Mouse (Mus musculus): ENCODE results near the gene Ybx2. TPM values are rescaled to one million over a fixed set of nuclear protein-coding genes. Genes with fewer than 3 reads are reported as not detected.

Gene Ybx2
- polyA plus RNA-seq, 1 experiment, result 0.19 TPM

- TF ChIP-seq GATA1 (IDR thresholded peaks at IDR 0.05; ENCODE audit: low read length), result no peak
These were observed 23.9 kb upstream of the Ybx2 start for GRCm38 (mm10) chr11:69911701-69912100.

- no peak for TF ChIP-seq GATA1 (IDR thresholded peaks at IDR 0.05; ENCODE audit: low read length)
These were observed 22.7 kb upstream of the Ybx2 start for GRCm38 (mm10) chr11:69912716-69913530.

- TF ChIP-seq GATA1 (IDR thresholded peaks at IDR 0.05; ENCODE audit: low read length), result no peak
These were observed 21.8 kb upstream of the Ybx2 start, which contains the start of gene Gps2 for GRCm38 (mm10) chr11:69913554-69914371. Gene Gps2 (plus strand): TSS chr11:69913888.

- no peak for TF ChIP-seq GATA1 (IDR thresholded peaks at IDR 0.05; ENCODE audit: low read length)
These were observed 21.2 kb upstream of the Ybx2 start for GRCm38 (mm10) chr11:69914372-69914764.

GRCm38 (mm10) chr11:69914917-69915430, 20.6 kb upstream of the Ybx2 start:
- TF ChIP-seq GATA1 (IDR thresholded peaks at IDR 0.05; ENCODE audit: low read length), result no peak

GRCm38 (mm10) chr11:69915667-69916627, 19.6 kb upstream of the Ybx2 start:
- TF ChIP-seq GATA1 (IDR thresholded peaks at IDR 0.05; ENCODE audit: low read length), result peak; percentile 80

GRCm38 (mm10) chr11:69917379-69917948, 18.1 kb upstream of the Ybx2 start:
- TF ChIP-seq GATA1 (IDR thresholded peaks at IDR 0.05; ENCODE audit: low read length), result no peak

- TF ChIP-seq GATA1 (IDR thresholded peaks at IDR 0.05; ENCODE audit: low read length), result no peak
These were observed 17.5 kb upstream of the Ybx2 start for GRCm38 (mm10) chr11:69918118-69918517.

GRCm38 (mm10) chr11:69919053-69919452, 16.5 kb upstream of the Ybx2 start:
- no peak for TF ChIP-seq GATA1 (IDR thresholded peaks at IDR 0.05; ENCODE audit: low read length)

- no peak for TF ChIP-seq GATA1 (IDR thresholded peaks at IDR 0.05; ENCODE audit: low read length)
These were observed 15.8 kb upstream of the Ybx2 start for GRCm38 (mm10) chr11:69919661-69920265.

- no peak for TF ChIP-seq GATA1 (IDR thresholded peaks at IDR 0.05; ENCODE audit: low read length)
These were observed 15.1 kb upstream of the Ybx2 start for GRCm38 (mm10) chr11:69920266-69921031.

GRCm38 (mm10) chr11:69921114-69922011, 14.2 kb upstream of the Ybx2 start, which contains the start of gene Eif5a:
Gene Eif5a (minus strand): TSS chr11:69921958.
- no peak for TF ChIP-seq GATA1 (IDR thresholded peaks at IDR 0.05; ENCODE audit: low read length)

All from G1E-ER4 (cell line).